Mouse (Mus musculus) ES-E14 (cell line): ENCODE data around the gene Pex14. TPM values are rescaled to one million over a fixed set of nuclear protein-coding genes. Genes with fewer than 3 reads are reported as not detected.

Experiments
- DNase-seq: peaks from one replicate; pipeline ENCODE4 v3.0.0-alpha.2; 2013; ENCODE audit warnings: low read depth, low spot score
- H3K27ac ChIP-seq: 2 replicates; pipeline ENCODE4 v1.5.1; 2012; ENCODE audit warnings: low read depth, mild to moderate bottlenecking, low read length, moderate library complexity, mixed read lengths; ENCODE audit not compliant: poor library complexity, insufficient read depth, severe bottlenecking
- H3K36me3 ChIP-seq: 2 replicates; pipeline ENCODE4 v1.6.1; 2012; ENCODE audit warnings: mild to moderate bottlenecking, low read length, moderate library complexity, mixed read lengths; ENCODE audit not compliant: control insufficient read depth, poor library complexity, insufficient read depth, severe bottlenecking
- H3K4me1 ChIP-seq, 2 experiments: fragments of 150-350 bp in 1 of 2; sonication (generic) in 1 of 2; 2 replicates each; pipeline ENCODE4 v1.6.1; 2012; ENCODE audit warnings: low read length in 2 of 2, mild to moderate bottlenecking in 1 of 2, mixed read lengths in 1 of 2; ENCODE audit not compliant: control insufficient read depth in 2 of 2, insufficient read depth in 2 of 2, poor library complexity in 1 of 2
- H3K4me3 ChIP-seq, 2 experiments: fragments of 150-350 bp in 1 of 2; sonication (generic) in 1 of 2; 2 replicates each; pipeline ENCODE4 v1.5.1; 2012; ENCODE audit warnings: low read length in 2 of 2, low read depth in 1 of 2, mild to moderate bottlenecking in 1 of 2, mixed read lengths in 1 of 2; ENCODE audit not compliant: insufficient read depth in 1 of 2, poor library complexity in 1 of 2, severe bottlenecking in 1 of 2
- H3K9ac ChIP-seq: 2 replicates; pipeline ENCODE4 v1.6.1; 2012; ENCODE audit warnings: low read depth, mild to moderate bottlenecking, low read length, mixed read lengths; ENCODE audit not compliant: poor library complexity, insufficient read depth, severe bottlenecking
- H3K9me3 ChIP-seq: fragments of 150-350 bp; sonication (generic); 2 replicates; pipeline ENCODE4 v1.6.1; 2012; ENCODE audit warnings: low read depth, mild to moderate bottlenecking, low read length; ENCODE audit not compliant: control insufficient read depth, insufficient read depth
- CHD2 ChIP-seq: IDR thresholded peaks from 2 replicates; pipeline ENCODE4 v1.6.1; 2014; ENCODE audit warnings: mild to moderate bottlenecking, low read depth, low read length, inconsistent platforms
- HCFC1 ChIP-seq: IDR thresholded peaks from 2 replicates; pipeline ENCODE4 v1.6.1; 2012; ENCODE audit warnings: low read length, inconsistent platforms, borderline replicate concordance; ENCODE audit not compliant: insufficient read depth
- MAFK ChIP-seq: IDR thresholded peaks from 2 replicates; pipeline ENCODE4 v1.6.1; 2014; ENCODE audit warnings: mild to moderate bottlenecking, low read depth, low read length, inconsistent platforms; ENCODE audit not compliant: insufficient read depth
- ZC3H11A ChIP-seq: IDR thresholded peaks from 2 replicates; pipeline ENCODE4 v1.6.1; 2012; ENCODE audit warnings: low read depth, mild to moderate bottlenecking, inconsistent platforms, low read length, borderline replicate concordance
- ZNF384 ChIP-seq: IDR thresholded peaks from 2 replicates; pipeline ENCODE4 v1.6.1; 2012; ENCODE audit warnings: low read depth, low read length, inconsistent platforms
- in situ Hi-C, 2 experiments: fragments of 600-800 bp; cut with MboI; formaldehyde crosslinking; loops; one replicate each; pipeline ENCODE4 v1.15.1; 2025; ENCODE audit warnings: low sequenced_read_pairs in 2 of 2, inconsistent platforms in 1 of 2; ENCODE audit not compliant: unreplicated experiment in 2 of 2
- total RNA-seq: library from RNA; depleted of rRNA; stranded (reverse); fragments of 300-350 nt; gene quantifications from 2 replicates; pipeline ENCODE4 v1.2.3, GENCODE M21; 2012

Gene Pex14
- total RNA-seq, 1 experiment, result 80.3 TPM

- peaks cover 8 to 38% of the 10 kb centered on the region in 2 experiments; a peak in 3 of 4 replicates for H3K4me1 ChIP-seq
- TF ChIP-seq ZNF384, result no peak
- TF ChIP-seq HCFC1, result no peak
- no peak for TF ChIP-seq ZC3H11A
- no peak for TF ChIP-seq MAFK
- no peak for TF ChIP-seq CHD2
Measured at GRCm38 (mm10) chr4:149059713-149060112, 40.0 kb downstream of the Pex14 start.

GRCm38 (mm10) chr4:149058298-149058697 is 41.4 kb downstream of the Pex14 start:
- H3K4me3 ChIP-seq, result no peak overlapping the region; a peak in 1 of 4 replicates
- no peaks in the 10 kb centered on the region for H3K36me3 ChIP-seq
- peak overlapping the region; percentile 56 for H3K27ac ChIP-seq
- in situ Hi-C loops, result no loop called here
- peaks cover 8 to 36% of the 10 kb centered on the region in 2 experiments; a peak in 3 of 4 replicates for H3K4me1 ChIP-seq
- TF ChIP-seq ZNF384 (no peak), CHD2 (no peak), ZC3H11A (no peak), HCFC1 (no peak), MAFK (no peak)
- no peak for DNase-seq
- H3K9ac ChIP-seq, result 0 out of 2 replicates have a peak overlapping the region, but pooled peaks have one; percentile 14
- H3K9me3 ChIP-seq, result no peaks in the 10 kb centered on the region

More at GRCm38 (mm10) chr4:149059713-149060112, 40.0 kb downstream of the Pex14 start:
- no peak overlapping the region for H3K27ac ChIP-seq
- in situ Hi-C loops, result no loop called here
- no peak overlapping the region for H3K4me3 ChIP-seq
- H3K36me3 ChIP-seq, result peaks cover 4% of the 10 kb centered on the region; the same call in 1 of the 2 replicates
- DNase-seq, result no peak
- no peak overlapping the region for H3K9ac ChIP-seq
- no peaks in the 10 kb centered on the region for H3K9me3 ChIP-seq

- no peak overlapping the region for H3K4me3 ChIP-seq
- H3K27ac ChIP-seq, result no peak overlapping the region
- no peak overlapping the region for H3K9ac ChIP-seq
- no peak for DNase-seq
- TF ChIP-seq HCFC1 (no peak), ZNF384 (no peak), ZC3H11A (no peak), MAFK (no peak), CHD2 (no peak)
- in situ Hi-C loops, result no loop called here
- H3K4me1 ChIP-seq, result peaks cover 8 to 33% of the 10 kb centered on the region in 2 experiments; a peak in 3 of 4 replicates
- H3K9me3 ChIP-seq, result no peaks in the 10 kb centered on the region
- peaks cover 2% of the 10 kb centered on the region; the same call in 1 of the 2 replicates for H3K36me3 ChIP-seq
Measured at GRCm38 (mm10) chr4:149057470-149057869, 42.2 kb downstream of the Pex14 start.

- Histone ChIP-seq H3K9me3 (no peaks in the 10 kb centered on the region), H3K36me3 (peaks cover 2% of the 10 kb centered on the region; the same call in 1 of the 2 replicates), H3K4me1 (peaks cover 8 to 31% of the 10 kb centered on the region in 2 experiments; a peak in 3 of 4 replicates), H3K9ac (no peak overlapping the region), H3K27ac (no peak overlapping the region), H3K4me3 (no peak overlapping the region)
- TF ChIP-seq CHD2 (no peak), HCFC1 (no peak), ZC3H11A (no peak), MAFK (no peak)
- no peak for DNase-seq
- in situ Hi-C loops, result no loop called here
Measured at GRCm38 (mm10) chr4:149056957-149057356, 42.7 kb downstream of the Pex14 start.
